Mouse (Mus musculus) stomach, embryonic 14.5 days (tissue): ENCODE results near the gene Tmem19. TPM values are rescaled to one million over a fixed set of nuclear protein-coding genes. Genes with fewer than 3 reads are reported as not detected.

ENCODE experiments used
- ATAC-seq: fragments of 200-750 bp; cut with Nextera tagmentation; 2 replicates; pipeline ENCODE4 v1.8.0; 2017; ENCODE audit warnings: low read depth, moderate TSS enrichment; ENCODE audit not compliant: insufficient number of reproducible peaks, insufficient read depth, low FRiP score
- H3K27ac ChIP-seq: fragments of 300-500 bp; sonication (generic); 2 replicates; pipeline ENCODE4 v1.5.1; 2014; ENCODE audit warnings: mild to moderate bottlenecking, low read length, moderate library complexity, mixed read lengths
- H3K27me3 ChIP-seq: fragments of 300-500 bp; sonication (generic); 2 replicates; pipeline ENCODE4 v1.6.1; 2014; ENCODE audit warnings: low read length, control low read depth, mixed read lengths; ENCODE audit not compliant: control insufficient read depth, insufficient read depth
- H3K36me3 ChIP-seq: fragments of 300-500 bp; sonication (generic); 2 replicates; pipeline ENCODE4 v1.6.1; 2014; ENCODE audit warnings: mild to moderate bottlenecking, control low read depth, low read length, moderate library complexity, mixed read lengths; ENCODE audit not compliant: control insufficient read depth, insufficient read depth
- H3K4me1 ChIP-seq: fragments of 300-500 bp; sonication (generic); 2 replicates; pipeline ENCODE4 v1.6.1; 2014; ENCODE audit warnings: low read length, control low read depth, mixed read lengths; ENCODE audit not compliant: control insufficient read depth, insufficient read depth
- H3K4me2 ChIP-seq: fragments of 300-500 bp; sonication (generic); replicated peaks from 2 replicates; pipeline ENCODE4 v1.6.1; 2014; ENCODE audit warnings: low read depth, low read length, control low read depth
- H3K4me3 ChIP-seq: fragments of 300-500 bp; sonication (generic); 2 replicates; pipeline ENCODE4 v1.5.1; 2014; ENCODE audit warnings: low read depth, low read length, control low read depth
- H3K9ac ChIP-seq: fragments of 300-500 bp; sonication (generic); replicated peaks from 2 replicates; pipeline ENCODE4 v1.6.1; 2014; ENCODE audit warnings: low read depth, mild to moderate bottlenecking, control low read depth, low read length, moderate library complexity, mixed read lengths
- H3K9me3 ChIP-seq: fragments of 300-500 bp; sonication (generic); 2 replicates; pipeline ENCODE4 v1.6.1; 2016; ENCODE audit warnings: low read depth, low read length, control low read depth; ENCODE audit not compliant: control insufficient read depth
- WGBS: fragments of 180-500 bp; shearing (Covaris S2); extraction: QIAGEN DNeasy Blood & Tissue Kit; methylation state at CpG from one replicate; pipeline ENCODE4 v1.1.7; 2014; 5-methylcytosine and 5-hydroxymethylcytosine counted together
- polyA plus RNA-seq: library from polyadenylated mRNA; unstranded; fragments of >200 nt; fragmentation: Nextera tagmentation; extraction: Ambion mirVana; gene quantifications from 2 replicates; pipeline ENCODE4 v1.2.1, GENCODE M21; 2014

The Tmem19 gene
- polyA plus RNA-seq, 1 experiment from 2014 or later = 32.4 TPM

GRCm38 (mm10) chr10:115295162-115295561, 67.1 kb downstream of the Tmem19 start:
- ATAC-seq = no peak
- H3K9me3 ChIP-seq = no peaks in the 10 kb centered on the region
- H3K4me1 ChIP-seq = no peaks in the 10 kb centered on the region
- H3K9ac ChIP-seq = no peak overlapping the region
- no peaks in the 10 kb centered on the region for H3K27me3 ChIP-seq
- H3K27ac ChIP-seq = no peak overlapping the region
- no peak overlapping the region for H3K4me3 ChIP-seq
- peaks cover 30% of the 10 kb centered on the region for H3K36me3 ChIP-seq
- no peak overlapping the region for H3K4me2 ChIP-seq
- 96% methylated on average over 3 of the region's 3 CpGs for WGBS

GRCm38 (mm10) chr10:115294715-115295114, 67.6 kb downstream of the Tmem19 start:
- 94% methylated on average over 7 of the region's 7 CpGs for WGBS
- ATAC-seq = no peak
- H3K36me3 ChIP-seq = peaks cover 31% of the 10 kb centered on the region

GRCm38 (mm10) chr10:115293946-115294345, 68.4 kb downstream of the Tmem19 start:
- H3K27me3 ChIP-seq = no peaks in the 10 kb centered on the region
- peaks cover 28% of the 10 kb centered on the region for H3K36me3 ChIP-seq
- no peaks in the 10 kb centered on the region for H3K4me1 ChIP-seq
- no peak overlapping the region for H3K4me3 ChIP-seq
- H3K9me3 ChIP-seq = no peaks in the 10 kb centered on the region
- no peak overlapping the region for H3K4me2 ChIP-seq
- no peak for ATAC-seq
- H3K9ac ChIP-seq = no peak overlapping the region
- H3K27ac ChIP-seq = no peak overlapping the region
- WGBS = 92% methylated on average over 7 of the region's 7 CpGs

More at GRCm38 (mm10) chr10:115294715-115295114, 67.6 kb downstream of the Tmem19 start:
- no peaks in the 10 kb centered on the region for H3K9me3 ChIP-seq
- H3K4me2 ChIP-seq = no peak overlapping the region
- no peak overlapping the region for H3K9ac ChIP-seq
- no peaks in the 10 kb centered on the region for H3K27me3 ChIP-seq
- no peak overlapping the region for H3K4me3 ChIP-seq
- H3K27ac ChIP-seq = no peak overlapping the region
- H3K4me1 ChIP-seq = no peaks in the 10 kb centered on the region

- no peak overlapping the region for H3K9ac ChIP-seq
- no peak overlapping the region for H3K4me2 ChIP-seq
- no peak overlapping the region for H3K4me3 ChIP-seq
- peaks cover 42% of the 10 kb centered on the region for H3K36me3 ChIP-seq
- no peak overlapping the region for H3K27ac ChIP-seq
- H3K27me3 ChIP-seq = no peaks in the 10 kb centered on the region
- H3K4me1 ChIP-seq = no peaks in the 10 kb centered on the region
- ATAC-seq = no peak
- WGBS = 95% methylated on average over 9 of the region's 9 CpGs
- H3K9me3 ChIP-seq = no peaks in the 10 kb centered on the region
Measured at GRCm38 (mm10) chr10:115290671-115291070, 71.6 kb downstream of the Tmem19 start.

Other genes with a start within 250 kb of the Tmem19 start
- not detected in 2 replicates for gene Tph2, start 177.5 kb downstream of the Tmem19 start, polyA plus RNA-seq
- 65.0 and 76.8 TPM in 2 replicates for gene Tbc1d15, start 111.0 kb downstream of the Tmem19 start, polyA plus RNA-seq
- gene Rab21, start 46.9 kb downstream of the Tmem19 start, polyA plus RNA-seq = 8.0 and 9.0 TPM in 2 replicates
- 23.4 and 25.2 TPM in 2 replicates for gene Thap2, start 21.9 kb upstream of the Tmem19 start, polyA plus RNA-seq
- 30.9 and 36.0 TPM in 2 replicates for gene Zfc3h1, start 22.5 kb upstream of the Tmem19 start, polyA plus RNA-seq
- not detected in 2 replicates for gene A930009A15Rik, start 207.5 kb upstream of the Tmem19 start, polyA plus RNA-seq
- gene Lgr5, start 225.3 kb upstream of the Tmem19 start, polyA plus RNA-seq = 3.5 and 4.6 TPM in 2 replicates